Mouse (Mus musculus) forebrain, embryonic 14.5 days (tissue): Measurements from ENCODE around the gene Ip6k3. TPM values are rescaled to one million over a fixed set of nuclear protein-coding genes. Genes with fewer than 3 reads are reported as not detected.
A peak's percentile ranks its signal among the peaks of the same experiment; 100 is the strongest.

Experiments
- ATAC-seq: fragments of 200-750 bp; cut with Nextera tagmentation; 2 replicates; pipeline ENCODE4 v1.8.0; 2017; ENCODE audit warnings: mild to moderate bottlenecking, moderate library complexity
- DNase-seq: peaks from one replicate; pipeline ENCODE4 v3.0.0-alpha.2; 2015; ENCODE audit warnings: low spot score
- H3K27ac ChIP-seq: fragments of 300-500 bp; sonication (generic); 2 replicates; pipeline ENCODE4 v1.5.1; 2014; ENCODE audit warnings: low read depth, mild to moderate bottlenecking, control low read depth, low read length, moderate library complexity
- H3K27me3 ChIP-seq: fragments of 300-500 bp; sonication (generic); replicated peaks from 2 replicates; pipeline ENCODE4 v1.6.1; 2014; ENCODE audit warnings: low read length, control low read depth, mixed read lengths; ENCODE audit not compliant: control insufficient read depth, insufficient read depth
- H3K36me3 ChIP-seq: fragments of 300-500 bp; sonication (generic); 2 replicates; pipeline ENCODE4 v1.6.1; 2014; ENCODE audit warnings: low read length, control low read depth; ENCODE audit not compliant: control insufficient read depth, insufficient read depth
- H3K4me1 ChIP-seq: fragments of 300-500 bp; sonication (generic); 2 replicates; pipeline ENCODE4 v1.6.1; 2014; ENCODE audit warnings: antibody characterized with exemption, low read length, control low read depth; ENCODE audit not compliant: control insufficient read depth, insufficient read depth
- H3K4me2 ChIP-seq: fragments of 300-500 bp; sonication (generic); 2 replicates; pipeline ENCODE4 v1.6.1; 2014; ENCODE audit warnings: mild to moderate bottlenecking, control low read depth, low read length
- H3K4me3 ChIP-seq: fragments of 300-500 bp; sonication (generic); 2 replicates; pipeline ENCODE4 v1.5.1; 2014; ENCODE audit warnings: low read depth, low read length, control low read depth
- H3K9ac ChIP-seq: fragments of 300-500 bp; sonication (generic); 2 replicates; pipeline ENCODE4 v1.6.1; 2014; ENCODE audit warnings: mild to moderate bottlenecking, low read length, control low read depth, moderate library complexity
- H3K9me3 ChIP-seq: fragments of 300-500 bp; sonication (generic); replicated peaks from 2 replicates; pipeline ENCODE4 v1.6.1; 2016; ENCODE audit warnings: low read length, control low read depth, mixed read lengths; ENCODE audit not compliant: control insufficient read depth
- WGBS: fragments of 180-500 bp; shearing (Covaris S2); extraction: QIAGEN DNeasy Blood & Tissue Kit; methylation state at CpG from one replicate; pipeline ENCODE4 v1.1.7; 2014; 5-methylcytosine and 5-hydroxymethylcytosine counted together
- polyA plus RNA-seq: library from polyadenylated mRNA; unstranded; fragments of >200 nt; fragmentation: Nextera tagmentation; extraction: Ambion mirVana; gene quantifications from 2 replicates; pipeline ENCODE4 v1.2.1, GENCODE M21; 2014

The Ip6k3 gene
- polyA plus RNA-seq, 1 experiment from 2014 or later, result 0.28 TPM

DNA sequence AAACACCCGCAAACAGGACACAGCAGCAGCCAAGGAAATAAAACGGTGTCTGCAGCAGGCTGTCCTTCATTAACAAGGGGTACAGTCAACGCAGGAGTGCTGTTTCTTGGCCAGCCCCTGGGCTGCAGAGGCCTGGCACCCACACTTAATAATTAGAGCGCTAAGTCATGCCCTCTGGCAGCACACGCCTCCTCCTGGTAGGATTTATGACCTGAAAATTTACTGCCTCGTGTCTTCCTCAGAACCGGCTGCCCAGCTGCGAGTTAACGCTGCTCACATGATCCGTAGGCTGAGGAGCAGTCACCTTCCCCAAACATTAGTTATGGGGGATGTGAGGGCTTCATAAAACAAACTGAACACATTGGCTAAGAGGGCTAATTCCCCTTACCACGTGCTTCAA, 33.2 kb upstream of the Ip6k3 start:
- DNase-seq (no peak), ATAC-seq (no peak)
- peaks cover 55% of the 10 kb centered on the region for H3K36me3 ChIP-seq
- no peak overlapping the region for H3K9ac ChIP-seq
- no peak overlapping the region for H3K27ac ChIP-seq
- H3K9me3 ChIP-seq, result no peaks in the 10 kb centered on the region
- no peak overlapping the region for H3K4me3 ChIP-seq
- H3K4me2 ChIP-seq, result no peak overlapping the region
- 83% methylated on average over 11 of the region's 11 CpGs for WGBS
- no peaks in the 10 kb centered on the region for H3K27me3 ChIP-seq
- peaks cover 8% of the 10 kb centered on the region; the same call in 1 of the 2 replicates for H3K4me1 ChIP-seq

- Histone ChIP-seq H3K4me3 (no peak overlapping the region), H3K4me1 (peaks cover 7% of the 10 kb centered on the region; the same call in 1 of the 2 replicates), H3K27me3 (no peaks in the 10 kb centered on the region), H3K36me3 (peaks cover 65% of the 10 kb centered on the region), H3K9ac (no peak overlapping the region), H3K27ac (no peak overlapping the region), H3K9me3 (no peaks in the 10 kb centered on the region), H3K4me2 (no peak overlapping the region)
- 77% methylated on average over 7 of the region's 7 CpGs for WGBS
- DNase-seq (no peak), ATAC-seq (no peak)
Observed at GRCm38 (mm10) chr17:27199864-27200263, 32.3 kb upstream of the Ip6k3 start.

DNA sequence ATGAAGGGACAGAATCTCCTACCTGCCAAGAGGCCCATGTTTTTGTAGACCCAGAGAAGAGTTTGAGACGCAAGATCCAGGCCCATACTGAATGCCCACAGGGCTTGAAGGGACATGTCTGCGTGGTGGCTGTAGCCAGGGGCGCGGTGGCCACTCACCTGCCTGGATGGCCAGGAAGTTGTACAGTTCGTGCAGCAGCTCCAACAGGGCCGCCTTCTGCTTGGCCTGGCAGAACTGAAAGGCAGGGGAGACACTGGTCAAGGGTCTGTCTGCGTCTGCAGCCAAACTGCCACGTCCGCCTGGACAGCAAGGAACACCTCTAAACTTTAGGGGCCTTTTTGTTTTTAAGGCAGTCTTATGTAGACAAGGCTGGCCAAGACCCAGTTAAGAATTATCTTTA, 31.6 kb upstream of the Ip6k3 start:
- H3K27ac ChIP-seq, result no peak overlapping the region
- peaks cover 3% of the 10 kb centered on the region; the same call in 1 of the 2 replicates for H3K4me1 ChIP-seq
- H3K4me3 ChIP-seq, result no peak overlapping the region
- no peak for DNase-seq
- no peak overlapping the region for H3K4me2 ChIP-seq
- no peak overlapping the region for H3K9ac ChIP-seq
- no peak for ATAC-seq
- peaks cover 71% of the 10 kb centered on the region for H3K36me3 ChIP-seq
- WGBS, result 97% methylated on average over 9 of the region's 9 CpGs
- no peaks in the 10 kb centered on the region for H3K27me3 ChIP-seq
- H3K9me3 ChIP-seq, result no peaks in the 10 kb centered on the region

DNA sequence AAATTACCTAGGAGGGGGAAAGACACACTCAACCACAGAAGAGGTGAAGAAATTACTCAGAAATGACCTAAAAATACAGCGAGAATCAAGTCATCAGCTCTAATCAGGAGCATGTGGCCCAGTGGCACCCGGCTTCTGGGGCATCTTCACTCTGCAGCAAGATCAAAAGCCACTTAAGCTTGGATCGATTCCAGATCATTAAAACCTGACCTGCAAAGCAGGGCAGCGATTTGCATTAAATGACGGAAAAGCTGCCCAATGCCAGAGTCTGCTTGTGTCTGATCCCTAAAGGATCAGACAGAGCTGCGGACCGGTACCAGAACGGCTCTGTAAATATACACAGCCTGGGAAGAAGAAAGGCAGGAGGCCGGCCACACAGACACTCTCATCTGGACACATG, 28.6 kb upstream of the Ip6k3 start:
- Histone ChIP-seq H3K27ac (no peak overlapping the region), H3K4me1 (no peaks in the 10 kb centered on the region), H3K27me3 (no peaks in the 10 kb centered on the region), H3K36me3 (peaks cover 87% of the 10 kb centered on the region), H3K4me3 (no peak overlapping the region), H3K9ac (no peak overlapping the region), H3K4me2 (no peak overlapping the region), H3K9me3 (no peaks in the 10 kb centered on the region)
- 55% methylated on average over 9 of the region's 9 CpGs for WGBS
- ATAC-seq (peak; percentile 7; the same call in 1 of the 2 replicates), DNase-seq (peak; percentile 47)

- WGBS, result 51% methylated on average over 20 of the region's 20 CpGs
- no peak overlapping the region for H3K4me2 ChIP-seq
- H3K9me3 ChIP-seq, result no peaks in the 10 kb centered on the region
- H3K4me3 ChIP-seq, result no peak overlapping the region
- H3K27ac ChIP-seq, result peak overlapping the region; percentile 39; the same call in 1 of the 2 replicates
- ATAC-seq, result no peak
- no peaks in the 10 kb centered on the region for H3K4me1 ChIP-seq
- no peaks in the 10 kb centered on the region for H3K27me3 ChIP-seq
- DNase-seq, result no peak
- no peak overlapping the region; the same call in 1 of the 2 replicates for H3K9ac ChIP-seq
- peaks cover 83% of the 10 kb centered on the region for H3K36me3 ChIP-seq
Observed at GRCm38 (mm10) chr17:27194258-27195185, 26.9 kb upstream of the Ip6k3 start.

- no peak overlapping the region for H3K9ac ChIP-seq
- no peak overlapping the region for H3K4me3 ChIP-seq
- no peaks in the 10 kb centered on the region for H3K27me3 ChIP-seq
- WGBS, result 87% methylated on average over 5 of the region's 5 CpGs
- no peak for ATAC-seq
- H3K27ac ChIP-seq, result no peak overlapping the region
- H3K4me2 ChIP-seq, result no peak overlapping the region
- H3K9me3 ChIP-seq, result no peaks in the 10 kb centered on the region
- no peak for DNase-seq
- peaks cover 69% of the 10 kb centered on the region for H3K36me3 ChIP-seq
- no peaks in the 10 kb centered on the region for H3K4me1 ChIP-seq
Observed at GRCm38 (mm10) chr17:27191804-27192203, 24.2 kb upstream of the Ip6k3 start.

- 87% methylated on average over 6 of the region's 6 CpGs for WGBS
- H3K36me3 ChIP-seq, result peaks cover 65% of the 10 kb centered on the region
- ATAC-seq (no peak), DNase-seq (no peak)
- H3K4me3 ChIP-seq, result no peak overlapping the region
- H3K9ac ChIP-seq, result no peak overlapping the region
- no peaks in the 10 kb centered on the region for H3K27me3 ChIP-seq
- no peaks in the 10 kb centered on the region for H3K9me3 ChIP-seq
- H3K27ac ChIP-seq, result no peak overlapping the region
- no peaks in the 10 kb centered on the region for H3K4me1 ChIP-seq
- no peak overlapping the region for H3K4me2 ChIP-seq
Observed at GRCm38 (mm10) chr17:27191189-27191588, 23.6 kb upstream of the Ip6k3 start.

DNA sequence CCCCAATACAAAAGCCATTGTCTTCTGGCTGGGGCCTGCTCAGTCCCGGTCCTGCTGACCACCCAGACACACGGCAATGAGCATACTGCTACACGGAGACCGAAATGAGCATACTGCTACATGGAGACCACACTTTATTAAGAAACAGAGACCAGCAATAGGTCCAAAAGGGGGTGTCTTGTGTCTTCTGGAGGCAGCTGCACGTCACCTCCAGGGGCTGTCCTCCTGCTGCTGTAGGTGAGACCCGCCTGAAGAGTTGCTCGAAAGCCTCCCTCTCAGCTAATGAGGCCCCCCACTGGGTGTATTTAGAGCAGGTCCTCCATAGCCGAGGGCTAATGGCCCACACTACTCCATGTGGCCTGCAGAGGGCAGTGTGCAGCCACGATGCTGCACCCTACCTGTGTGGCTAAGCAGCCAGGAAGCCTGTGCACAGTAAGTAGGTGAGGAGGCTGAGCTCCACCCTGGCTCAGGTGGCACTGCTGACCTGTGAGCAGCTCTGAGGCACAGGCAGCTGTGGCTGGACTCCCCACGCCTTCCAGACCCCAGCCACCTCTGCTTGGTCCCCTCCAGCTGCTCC, 22.1 kb upstream of the Ip6k3 start:
- Histone ChIP-seq H3K36me3 (peaks cover 51% of the 10 kb centered on the region), H3K27ac (no peak overlapping the region), H3K9ac (no peak overlapping the region), H3K9me3 (no peaks in the 10 kb centered on the region), H3K4me1 (no peaks in the 10 kb centered on the region), H3K4me2 (no peak overlapping the region), H3K4me3 (no peak overlapping the region), H3K27me3 (no peaks in the 10 kb centered on the region)
- ATAC-seq, result peak; percentile 87
- WGBS, result 14% methylated on average over 10 of the region's 10 CpGs
- peak; percentile 80 for DNase-seq

DNA sequence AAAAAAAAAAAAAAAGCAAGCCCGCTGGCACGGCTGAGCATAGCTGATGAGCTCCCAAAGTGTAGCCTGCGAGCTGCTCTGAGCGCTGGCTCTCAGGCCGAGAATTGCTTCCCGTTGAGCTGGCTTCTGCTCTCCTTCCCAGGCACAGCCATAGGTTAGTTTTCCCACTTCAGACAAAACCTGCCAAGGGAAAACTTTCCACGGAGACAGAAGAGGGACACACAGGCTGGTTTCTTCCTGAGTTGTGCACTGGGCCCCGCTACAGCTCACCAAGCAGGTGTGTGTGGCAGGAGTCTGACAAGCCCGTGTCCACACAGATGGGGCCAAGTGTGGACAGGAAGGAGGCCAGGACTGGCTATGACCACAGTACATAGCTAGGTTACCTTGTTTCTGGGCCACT, 21.3 kb upstream of the Ip6k3 start:
- Histone ChIP-seq H3K36me3 (peaks cover 43% of the 10 kb centered on the region), H3K4me2 (no peak overlapping the region), H3K9ac (no peak overlapping the region), H3K4me3 (no peak overlapping the region), H3K27me3 (no peaks in the 10 kb centered on the region), H3K27ac (no peak overlapping the region), H3K4me1 (no peaks in the 10 kb centered on the region), H3K9me3 (no peaks in the 10 kb centered on the region)
- ATAC-seq (no peak), DNase-seq (no peak)
- 70% methylated on average over 9 of the region's 9 CpGs for WGBS
